Mouse (Mus musculus): ENCODE results near the gene Rdh19. TPM values are rescaled to one million over a fixed set of nuclear protein-coding genes. Genes with fewer than 3 reads are reported as not detected.
"Not testable (repeated sequence)": the region's sequence is repeated elsewhere in the genome, so short reads cannot be mapped to it uniquely, and the experiment has no call there.

Rdh19 gene
- polyA plus RNA-seq (2014; fragmentation: Nextera tagmentation; extraction: Ambion mirVana), result not detected in 2 replicates

DNA sequence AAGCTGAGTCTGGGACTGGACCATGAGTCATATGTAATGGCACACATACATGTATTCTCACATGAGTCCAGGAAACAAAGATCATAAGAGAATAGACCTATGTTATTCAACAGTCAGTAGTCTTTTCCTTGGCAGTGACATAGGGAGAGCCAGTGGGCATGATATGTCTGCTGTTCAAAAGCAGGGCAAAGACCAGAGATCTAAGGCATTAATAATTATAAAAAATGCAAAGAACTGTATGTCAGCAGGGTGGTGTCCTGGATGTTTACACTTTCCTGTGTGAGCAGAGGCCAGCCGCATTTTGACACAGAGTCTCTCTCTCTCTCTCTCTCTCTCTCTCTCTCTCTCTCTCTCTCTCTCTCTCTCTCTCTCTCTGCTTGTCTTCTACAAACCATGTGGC lies at the start of gene Rdh19:
TSS of gene Rdh19 (plus strand) at position 301 of the 400 bp plus-strand sequence.
- Histone ChIP-seq H3K9ac (ENCODE audit: low read length) (no peak within 1 kb of the TSS), H3K4me2 (no peak within 1 kb of the TSS), H3K9me3 (ENCODE audit: control insufficient read depth, low read length) (no peaks in the 10 kb centered on the region), H3K27ac (ENCODE audit: low read depth, low read length) (no peak within 1 kb of the TSS), H3K4me1 (ENCODE audit: control insufficient read depth, insufficient read depth, low read length) (no peaks in the 10 kb centered on the region), H3K36me3 (ENCODE audit: control insufficient read depth, insufficient read depth, low read length) (no peaks in the 10 kb centered on the region), H3K27me3 (ENCODE audit: control insufficient read depth, insufficient read depth, low read length) (no peaks in the 10 kb centered on the region), H3K4me3 (ENCODE audit: low read depth, low read length) (no peak within 1 kb of the TSS)
- no peak for ATAC-seq (ENCODE audit: low FRiP score)
- WGBS, result 86% methylated on average over 1 of the region's 1 CpGs
- no peak for DNase-seq (ENCODE audit: low spot score, missing footprints)

DNA sequence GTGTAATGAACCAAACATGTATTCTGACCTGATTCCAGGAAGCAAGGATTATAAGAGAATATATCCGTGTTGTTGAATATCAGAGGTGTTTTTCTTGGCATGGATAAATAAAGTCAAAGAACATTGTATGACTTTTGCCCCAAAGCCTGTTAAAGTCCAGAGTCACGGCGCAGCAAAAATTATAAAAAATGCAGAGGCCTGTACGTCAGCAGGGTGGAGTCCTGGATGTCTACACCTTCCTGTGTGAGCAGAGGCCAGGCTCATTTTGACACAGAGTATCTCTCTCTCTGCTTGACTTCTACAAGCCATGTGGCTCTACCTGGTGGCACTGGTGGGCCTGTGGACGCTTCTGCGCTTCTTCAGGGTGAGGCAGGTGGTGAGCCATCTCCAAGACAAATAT lies 48.8 kb upstream of the Rdh19 start, which contains the start of gene Rdh16:
TSS of gene Rdh16 (plus strand) at position 262 of the 400 bp plus-strand sequence.
- ATAC-seq (ENCODE audit: low FRiP score), result no peak
- H3K9me3 ChIP-seq (ENCODE audit: control insufficient read depth, low read length), result no peaks in the 10 kb centered on the region
- no peak within 1 kb of the TSS for H3K9ac ChIP-seq (ENCODE audit: low read length)
- H3K4me1 ChIP-seq (ENCODE audit: control insufficient read depth, insufficient read depth, low read length), result no peaks in the 10 kb centered on the region
- H3K4me2 ChIP-seq, result no peak within 1 kb of the TSS
- no peaks in the 10 kb centered on the region for H3K27me3 ChIP-seq (ENCODE audit: control insufficient read depth, insufficient read depth, low read length)
- no peak within 1 kb of the TSS for H3K27ac ChIP-seq (ENCODE audit: low read depth, low read length)
- no peak for DNase-seq (ENCODE audit: low spot score, missing footprints)
- H3K36me3 ChIP-seq (ENCODE audit: control insufficient read depth, insufficient read depth, low read length), result no peaks in the 10 kb centered on the region
- no peak within 1 kb of the TSS for H3K4me3 ChIP-seq (ENCODE audit: low read depth, low read length)
- WGBS, result 85% methylated on average over 6 of the region's 6 CpGs

- no peaks in the 10 kb centered on the region for H3K4me1 ChIP-seq (ENCODE audit: control insufficient read depth, insufficient read depth, low read length)
- H3K9me3 ChIP-seq (ENCODE audit: control insufficient read depth, low read length), result no peaks in the 10 kb centered on the region
- H3K4me3 ChIP-seq (ENCODE audit: low read depth, low read length), result no peak overlapping the region
- ATAC-seq (ENCODE audit: low FRiP score) (no peak), DNase-seq (ENCODE audit: low spot score, missing footprints) (no peak)
- no peaks in the 10 kb centered on the region for H3K27me3 ChIP-seq (ENCODE audit: control insufficient read depth, insufficient read depth, low read length)
- no peak overlapping the region for H3K4me2 ChIP-seq
- H3K27ac ChIP-seq (ENCODE audit: low read depth, low read length), result no peak overlapping the region
- no peak overlapping the region for H3K9ac ChIP-seq (ENCODE audit: low read length)
- whole genome bisulfite sequencing, result 95% methylated on average over 2 of the region's 2 CpGs
- no peaks in the 10 kb centered on the region for H3K36me3 ChIP-seq (ENCODE audit: control insufficient read depth, insufficient read depth, low read length)
Observed at GRCm38 (mm10) chr10:127801612-127802011, 48.1 kb upstream of the Rdh19 start.

DNA sequence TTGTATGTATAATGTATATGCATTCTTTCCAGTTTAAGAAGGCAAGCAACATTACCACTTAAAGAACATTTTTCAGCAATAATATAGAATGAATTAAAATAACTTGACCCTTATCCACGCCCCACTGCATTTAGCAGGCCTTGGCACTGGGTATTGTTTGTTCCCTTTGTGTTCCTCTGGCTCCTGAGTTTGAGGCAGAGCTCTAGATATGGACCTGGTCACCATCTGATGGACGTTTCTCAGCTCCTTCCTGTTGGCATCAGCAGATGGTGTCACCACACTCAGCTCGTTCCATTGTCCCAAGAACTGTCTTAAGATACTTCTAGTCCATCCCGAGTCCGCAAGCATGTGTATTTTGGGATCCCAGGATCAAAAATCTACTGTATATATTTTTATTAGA lies 47.5 kb upstream of the Rdh19 start:
- H3K4me1 ChIP-seq (ENCODE audit: control insufficient read depth, insufficient read depth, low read length), result no peaks in the 10 kb centered on the region
- H3K9ac ChIP-seq (ENCODE audit: low read length), result no peak overlapping the region
- DNase-seq (ENCODE audit: low spot score, missing footprints), result no peak
- no peak overlapping the region for H3K4me2 ChIP-seq
- no peak overlapping the region for H3K4me3 ChIP-seq (ENCODE audit: low read depth, low read length)
- WGBS, result 83% methylated on average over 5 of the region's 5 CpGs
- no peak for ATAC-seq (ENCODE audit: low FRiP score)
- H3K27ac ChIP-seq (ENCODE audit: low read depth, low read length), result no peak overlapping the region
- no peaks in the 10 kb centered on the region for H3K9me3 ChIP-seq (ENCODE audit: control insufficient read depth, low read length)
- H3K27me3 ChIP-seq (ENCODE audit: control insufficient read depth, insufficient read depth, low read length), result no peaks in the 10 kb centered on the region
- no peaks in the 10 kb centered on the region for H3K36me3 ChIP-seq (ENCODE audit: control insufficient read depth, insufficient read depth, low read length)

GRCm38 (mm10) chr10:127804416-127804815 lies 45.3 kb upstream of the Rdh19 start:
- Histone ChIP-seq H3K27me3 (ENCODE audit: control insufficient read depth, insufficient read depth, low read length) (no peaks in the 10 kb centered on the region), H3K4me2 (no peak overlapping the region), H3K36me3 (ENCODE audit: control insufficient read depth, insufficient read depth, low read length) (no peaks in the 10 kb centered on the region), H3K9ac (ENCODE audit: low read length) (no peak overlapping the region), H3K27ac (ENCODE audit: low read depth, low read length) (no peak overlapping the region), H3K4me3 (ENCODE audit: low read depth, low read length) (no peak overlapping the region), H3K4me1 (ENCODE audit: control insufficient read depth, insufficient read depth, low read length) (no peaks in the 10 kb centered on the region), H3K9me3 (ENCODE audit: control insufficient read depth, low read length) (no peaks in the 10 kb centered on the region)
- ATAC-seq (ENCODE audit: low FRiP score) (no peak), DNase-seq (ENCODE audit: low spot score, missing footprints) (no peak)
- WGBS, result 49% methylated on average over 7 of the region's 7 CpGs

GRCm38 (mm10) chr10:127815888-127816287 lies 33.8 kb upstream of the Rdh19 start:
- Histone ChIP-seq H3K4me2 (no peak overlapping the region), H3K4me1 (ENCODE audit: control insufficient read depth, insufficient read depth, low read length) (no peaks in the 10 kb centered on the region), H3K36me3 (ENCODE audit: control insufficient read depth, insufficient read depth, low read length) (no peaks in the 10 kb centered on the region), H3K27me3 (ENCODE audit: control insufficient read depth, insufficient read depth, low read length) (no peaks in the 10 kb centered on the region), H3K4me3 (ENCODE audit: low read depth, low read length) (no peak overlapping the region), H3K9ac (ENCODE audit: low read length) (no peak overlapping the region), H3K27ac (ENCODE audit: low read depth, low read length) (no peak overlapping the region), H3K9me3 (ENCODE audit: control insufficient read depth, low read length) (no peaks in the 10 kb centered on the region; the same call in 1 of the 2 replicates)
- DNase-seq (ENCODE audit: low spot score, missing footprints) (no peak), ATAC-seq (ENCODE audit: low FRiP score) (no peak)

- WGBS, result 82% methylated on average over 4 of the region's 4 CpGs
- not testable (repeated sequence) for DNase-seq (ENCODE audit: low spot score, missing footprints); H3K27ac ChIP-seq (ENCODE audit: low read depth, low read length); H3K9me3 ChIP-seq (ENCODE audit: control insufficient read depth, low read length); H3K4me1 ChIP-seq (ENCODE audit: control insufficient read depth, insufficient read depth, low read length); H3K27me3 ChIP-seq (ENCODE audit: control insufficient read depth, insufficient read depth, low read length); H3K4me2 ChIP-seq; H3K9ac ChIP-seq (ENCODE audit: low read length); H3K36me3 ChIP-seq (ENCODE audit: control insufficient read depth, insufficient read depth, low read length); H3K4me3 ChIP-seq (ENCODE audit: low read depth, low read length); ATAC-seq (ENCODE audit: low FRiP score)
Observed at GRCm38 (mm10) chr10:127817268-127817910, 32.3 kb upstream of the Rdh19 start.

DNA sequence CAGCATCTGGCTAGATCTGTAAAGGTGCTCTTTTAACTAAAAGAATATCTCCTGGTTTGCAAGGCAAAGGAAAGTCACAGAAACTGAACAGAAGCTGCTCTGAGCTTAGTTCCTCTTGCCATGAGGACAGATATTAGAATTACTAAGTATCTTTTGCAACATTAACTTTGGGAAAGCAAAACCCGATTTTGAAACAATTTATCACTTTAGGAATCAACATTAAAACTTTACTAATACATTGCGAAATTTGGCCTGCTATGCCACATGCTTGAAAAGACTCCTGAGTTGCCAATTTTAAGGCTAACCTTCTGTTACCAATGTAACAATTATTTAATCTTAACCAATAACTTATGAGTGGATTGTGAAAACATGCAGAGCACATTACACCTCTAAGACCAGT lies 27.9 kb upstream of the Rdh19 start:
- H3K9ac ChIP-seq (ENCODE audit: low read length); H3K4me1 ChIP-seq (ENCODE audit: control insufficient read depth, insufficient read depth, low read length); H3K4me3 ChIP-seq (ENCODE audit: low read depth, low read length); DNase-seq (ENCODE audit: low spot score, missing footprints); H3K27me3 ChIP-seq (ENCODE audit: control insufficient read depth, insufficient read depth, low read length); ATAC-seq (ENCODE audit: low FRiP score); H3K36me3 ChIP-seq (ENCODE audit: control insufficient read depth, insufficient read depth, low read length); H3K4me2 ChIP-seq; H3K9me3 ChIP-seq (ENCODE audit: control insufficient read depth, low read length); H3K27ac ChIP-seq (ENCODE audit: low read depth, low read length): not testable (repeated sequence)
- WGBS, result 94% methylated on average over 2 of the region's 2 CpGs

GRCm38 (mm10) chr10:127825386-127825785 lies 24.3 kb upstream of the Rdh19 start:
- Histone ChIP-seq H3K4me3 (ENCODE audit: low read depth, low read length) (no peak overlapping the region), H3K4me2 (no peak overlapping the region), H3K9me3 (ENCODE audit: control insufficient read depth, low read length) (no peaks in the 10 kb centered on the region; the same call in 1 of the 2 replicates), H3K27me3 (ENCODE audit: control insufficient read depth, insufficient read depth, low read length) (no peaks in the 10 kb centered on the region), H3K36me3 (ENCODE audit: control insufficient read depth, insufficient read depth, low read length) (no peaks in the 10 kb centered on the region), H3K27ac (ENCODE audit: low read depth, low read length) (no peak overlapping the region), H3K4me1 (ENCODE audit: control insufficient read depth, insufficient read depth, low read length) (no peaks in the 10 kb centered on the region), H3K9ac (ENCODE audit: low read length) (no peak overlapping the region)
- DNase-seq (ENCODE audit: low spot score, missing footprints) (no peak), ATAC-seq (ENCODE audit: low FRiP score) (no peak)
- WGBS, result 84% methylated on average over 6 of the region's 6 CpGs

All from midbrain, embryonic 11.5 days (tissue).